8 mouse cellular contexts compared by ENCODE assay signal in the genomic region with DNA sequence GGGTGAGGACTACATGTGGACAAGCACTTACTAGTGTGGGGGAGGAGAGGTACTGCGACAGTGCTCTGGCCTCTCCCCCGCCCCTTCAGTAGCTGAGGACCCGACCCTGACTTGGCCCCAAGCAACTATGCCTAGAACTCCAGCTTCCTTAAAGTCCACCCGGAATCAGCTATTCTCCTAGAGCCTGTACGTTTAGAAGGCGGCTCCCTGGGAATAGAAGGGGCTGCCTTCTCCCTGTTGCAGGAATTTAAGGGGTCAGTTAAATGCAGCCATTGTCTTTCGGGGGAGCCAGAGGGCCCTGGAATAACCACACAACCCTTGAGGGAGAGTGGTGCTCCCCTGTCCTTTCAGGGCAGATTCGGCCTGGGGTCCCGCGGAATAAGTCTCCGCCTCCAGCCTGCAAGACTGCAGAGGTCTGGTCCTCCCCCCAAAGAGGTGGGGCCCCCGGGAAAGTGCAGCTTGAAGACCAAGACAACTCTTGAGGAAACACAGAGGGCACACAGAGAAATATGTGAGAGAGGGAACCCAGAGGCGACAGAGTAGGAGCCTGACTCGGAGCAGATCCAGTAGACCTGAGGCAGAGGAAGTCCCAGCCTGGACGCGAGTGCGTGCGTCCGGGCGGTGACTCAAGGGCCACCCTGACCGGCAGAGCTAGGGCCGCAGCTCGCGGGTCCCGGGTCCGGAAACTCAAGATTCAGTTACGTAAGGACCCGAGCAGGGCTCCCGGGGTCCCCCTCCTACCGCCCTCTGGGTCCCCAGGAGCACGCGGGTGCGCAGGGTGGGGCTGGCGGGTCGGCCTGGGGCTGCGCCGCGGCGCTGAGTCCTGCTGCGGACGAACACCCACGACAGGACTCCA. TPM values are rescaled to one million over a fixed set of nuclear protein-coding genes. Genes with fewer than 3 reads are reported as not detected.
A peak's percentile ranks its signal among the peaks of the same experiment; 100 is the strongest.
DNase-seq lines count a peak whose midpoint lies in the region; ATAC-seq and TF ChIP-seq lines count a peak whose summit lies in the region.

TSS of gene Gm10300 (plus strand) at position 621 of the 856 bp plus-strand sequence.

- H3K36me3 ChIP-seq in ES-Bruce4 (ENCODE audit: control insufficient read depth, insufficient read depth, low read length, poor library complexity, severe bottlenecking): no peaks in the 10 kb centered on the region
- no peaks in the 10 kb centered on the region for H3K36me3 ChIP-seq in forebrain, embryonic 13.5 days (ENCODE audit: poor library complexity, severe bottlenecking)
- H3K36me3 ChIP-seq in splenic B cell, adult 2 months (ENCODE audit: control insufficient read depth, insufficient read depth, low read length, poor library complexity, severe bottlenecking): no peaks in the 10 kb centered on the region

- peak within 1 kb of the TSS; percentile 97 for H3K4me2 ChIP-seq in forebrain, embryonic 13.5 days

- ATAC-seq in forebrain, embryonic 13.5 days: peak; percentile 22; the same call in 1 of the 2 replicates
- peak; percentile 1; the same call in 1 of the 2 replicates for ATAC-seq in megakaryocyte progenitor cell, adult 5-6 weeks (replicated peaks; ENCODE audit: poor library complexity)

- H3K27me3 ChIP-seq in ES-Bruce4 (ENCODE audit: control insufficient read depth, insufficient read depth, low read length, poor library complexity, severe bottlenecking): no peaks in the 10 kb centered on the region
- H3K27me3 ChIP-seq in forebrain, embryonic 13.5 days: peaks cover 85% of the 10 kb centered on the region
- H3K27me3 ChIP-seq in splenic B cell, adult 2 months (ENCODE audit: control insufficient read depth, insufficient read depth, low read length, poor library complexity, severe bottlenecking): no peaks in the 10 kb centered on the region

- TF ChIP-seq CTCF in ES-Bruce4 (IDR thresholded peaks at IDR 0.05; ENCODE audit: low read depth, low read length): no peak

- H3K27ac ChIP-seq in ES-Bruce4 (ENCODE audit: insufficient read depth, low read length): no peak within 1 kb of the TSS
- H3K27ac ChIP-seq in forebrain, embryonic 13.5 days: no peak within 1 kb of the TSS

- H3K9ac ChIP-seq in ES-Bruce4 (ENCODE audit: low read depth, poor library complexity, severe bottlenecking): peak within 1 kb of the TSS; percentile 71
- H3K9ac ChIP-seq in forebrain, embryonic 13.5 days: peak within 1 kb of the TSS; percentile 68

- peak; percentile 64 for DNase-seq in adrenal gland, postnatal 25 days
- DNase-seq in heart, postnatal 25 days (ENCODE audit: low spot score): peak; percentile 49
- peak; percentile 9 for DNase-seq in left cerebral cortex, postnatal 4 days
- peak; percentile 43 for DNase-seq in splenic B cell, adult 2 months (ENCODE audit: low read depth, low spot score)
- no peak for DNase-seq in frontal cortex, postnatal 25 days (ENCODE audit: low spot score in 2 of 2)

- H3K9me3 ChIP-seq in ES-Bruce4 (replicated peaks; ENCODE audit: control insufficient read depth, insufficient read depth, low read length, poor library complexity, severe bottlenecking): no peaks in the 10 kb centered on the region
- no peaks in the 10 kb centered on the region for H3K9me3 ChIP-seq in forebrain, embryonic 13.5 days (replicated peaks)

- TF ChIP-seq POLR2A in ES-Bruce4 (IDR thresholded peaks at IDR 0.05; ENCODE audit: insufficient read depth, low read length): no peak

- TF ChIP-seq EP300 in ES-Bruce4 (IDR thresholded peaks at IDR 0.05; ENCODE audit: insufficient read depth, low read depth, low read length): no peak

- H3K4me1 ChIP-seq in ES-Bruce4 (ENCODE audit: control insufficient read depth, insufficient read depth, low read length): peaks cover 2% of the 10 kb centered on the region
- H3K4me1 ChIP-seq in forebrain, embryonic 13.5 days: peaks cover 27% of the 10 kb centered on the region

- under 1% methylated on average over 42 of the region's 42 CpGs for WGBS in forebrain, embryonic 13.5 days

- peak within 1 kb of the TSS; percentile 74 for H3K4me3 ChIP-seq in ES-Bruce4 (ENCODE audit: low read depth, low read length)
- H3K4me3 ChIP-seq in forebrain, embryonic 13.5 days: peak within 1 kb of the TSS; percentile 53

- intact Hi-C loops in heart, postnatal 25 days (cut with DNase I): loop anchor here (2.0 kb wide), 1 partner anchor 26 kb away; no protein-coding TSS in a partner anchor
- intact Hi-C loops in left cerebral cortex, postnatal 4 days (cut with DNase I): no loop called here

RNA-seq across cellular contexts. Expression of gene Gm10300, which starts in this region (rescaled TPM):
- not detected in 2 replicates for polyA plus RNA-seq in ES-Bruce4 (2011; ENCODE audit: insufficient read depth, insufficient read length, low read depth, missing spikeins)
- total RNA-seq in adrenal gland, postnatal 25 days (2021): 0.61 TPM in 1 of 2 replicates, not detected in the other
- polyA plus RNA-seq in forebrain, embryonic 13.5 days (2015; fragmentation: Nextera tagmentation; extraction: Ambion mirVana): not detected in 2 replicates
- under 1 TPM in 1 of 2 experiments, not detected in 1; 0.17 TPM for total RNA-seq in heart, postnatal 25 days (2021)
- not detected for total RNA-seq in left cerebral cortex, postnatal 4 days (2021)
- total RNA-seq in megakaryocyte progenitor cell, adult 5-6 weeks (2015): 0.07 and 0.34 TPM in 2 replicates
- total RNA-seq in megakaryocyte progenitor cell, adult 5-6 weeks (2017): 0.50 and 0.61 TPM in 2 replicates

Comparison
In these comparisons a context has a peak if more than half of its experiments do, and no peak if none do; other contexts are left out.
1. Peak in DNase-seq in adrenal gland, postnatal 25 days; RNA of the gene not detected or under 1 TPM.
2. Peak in ATAC-seq, H3K4me3 ChIP-seq, H3K9ac ChIP-seq and H3K4me2 ChIP-seq in forebrain, embryonic 13.5 days; RNA of the gene not detected or under 1 TPM.
3. Peak in DNase-seq in heart, postnatal 25 days; RNA of the gene not detected or under 1 TPM.
4. Peak in DNase-seq in left cerebral cortex, postnatal 4 days; RNA of the gene not detected or under 1 TPM.
5. Peak in ATAC-seq in megakaryocyte progenitor cell, adult 5-6 weeks; RNA of the gene not detected or under 1 TPM.